Mouse (Mus musculus): ENCODE measurements around the gene Prcc. TPM values are rescaled to one million over a fixed set of nuclear protein-coding genes. Genes with fewer than 3 reads are reported as not detected.

The Prcc gene
- polyA plus RNA-seq, 1 experiment from 2014 or later = 17.5 TPM

- Histone ChIP-seq H3K4me2 (peak overlapping the region; percentile 87), H3K4me1 (peaks cover 24% of the 10 kb centered on the region), H3K4me3 (replicated peaks) (no peak overlapping the region), H3K27ac (replicated peaks) (peak overlapping the region; percentile 83; the same call in 1 of the 2 replicates), H3K36me3 (peaks cover 56% of the 10 kb centered on the region), H3K9ac (replicated peaks) (0 out of 2 replicates have a peak overlapping the region, but pooled peaks have one; percentile 30), H3K9me3 (replicated peaks) (no peaks in the 10 kb centered on the region), H3K27me3 (replicated peaks) (no peaks in the 10 kb centered on the region)
- WGBS = 95% methylated on average over 1 of the region's 1 CpGs
- no peak for ATAC-seq (ENCODE audit: low FRiP score)
Observed at GRCm38 (mm10) chr3:87918551-87918950, 33.1 kb upstream of the Prcc start.

- Histone ChIP-seq H3K4me2 (no peak overlapping the region), H3K27ac (replicated peaks) (no peak overlapping the region), H3K4me1 (peaks cover 24% of the 10 kb centered on the region), H3K9me3 (replicated peaks) (no peaks in the 10 kb centered on the region), H3K9ac (replicated peaks) (no peak overlapping the region), H3K4me3 (replicated peaks) (no peak overlapping the region), H3K36me3 (peaks cover 46% of the 10 kb centered on the region), H3K27me3 (replicated peaks) (no peaks in the 10 kb centered on the region)
- no peak for ATAC-seq (ENCODE audit: low FRiP score)
- 86% methylated on average over 1 of the region's 1 CpGs for WGBS
Observed at GRCm38 (mm10) chr3:87916990-87917389, 31.6 kb upstream of the Prcc start.

- 94% methylated on average over 10 of the region's 10 CpGs for WGBS
- no peaks in the 10 kb centered on the region for H3K9me3 ChIP-seq (replicated peaks)
- no peak overlapping the region for H3K9ac ChIP-seq (replicated peaks)
- no peak overlapping the region for H3K4me3 ChIP-seq (replicated peaks)
- no peak for ATAC-seq (ENCODE audit: low FRiP score)
- no peak overlapping the region for H3K4me2 ChIP-seq
- H3K4me1 ChIP-seq = peaks cover 30% of the 10 kb centered on the region
- H3K36me3 ChIP-seq = peaks cover 42% of the 10 kb centered on the region
- H3K27ac ChIP-seq (replicated peaks) = no peak overlapping the region
- H3K27me3 ChIP-seq (replicated peaks) = no peaks in the 10 kb centered on the region
Observed at GRCm38 (mm10) chr3:87913891-87914290, 28.5 kb upstream of the Prcc start.

- no peak overlapping the region for H3K4me2 ChIP-seq
- WGBS = 87% methylated on average over 7 of the region's 7 CpGs
- H3K9me3 ChIP-seq (replicated peaks) = no peaks in the 10 kb centered on the region
- no peak overlapping the region for H3K9ac ChIP-seq (replicated peaks)
- no peak for ATAC-seq (ENCODE audit: low FRiP score)
- no peak overlapping the region for H3K4me3 ChIP-seq (replicated peaks)
- H3K27ac ChIP-seq (replicated peaks) = no peak overlapping the region
- H3K27me3 ChIP-seq (replicated peaks) = no peaks in the 10 kb centered on the region
- peaks cover 32% of the 10 kb centered on the region for H3K4me1 ChIP-seq
- peaks cover 42% of the 10 kb centered on the region for H3K36me3 ChIP-seq
Observed at GRCm38 (mm10) chr3:87913491-87913890, 28.1 kb upstream of the Prcc start.

GRCm38 (mm10) chr3:87910573-87911141 lies 25.2 kb upstream of the Prcc start:
- 7% methylated on average over 12 of the region's 12 CpGs for whole genome bisulfite sequencing
- H3K4me2 ChIP-seq = peak overlapping the region; percentile 64
- peaks cover 46% of the 10 kb centered on the region for H3K4me1 ChIP-seq
- no peaks in the 10 kb centered on the region for H3K9me3 ChIP-seq (replicated peaks)
- H3K27ac ChIP-seq (replicated peaks) = peak overlapping the region; percentile 84
- no peak for ATAC-seq (ENCODE audit: low FRiP score)
- H3K27me3 ChIP-seq (replicated peaks) = no peaks in the 10 kb centered on the region
- H3K9ac ChIP-seq (replicated peaks) = peak overlapping the region; percentile 51
- peaks cover 23% of the 10 kb centered on the region for H3K36me3 ChIP-seq
- H3K4me3 ChIP-seq (replicated peaks) = peak overlapping the region; percentile 42

- Histone ChIP-seq H3K4me3 (replicated peaks) (peak overlapping the region; percentile 42), H3K9me3 (replicated peaks) (no peaks in the 10 kb centered on the region), H3K4me1 (peaks cover 46% of the 10 kb centered on the region), H3K36me3 (peaks cover 16% of the 10 kb centered on the region), H3K27ac (replicated peaks) (peak overlapping the region; percentile 84), H3K4me2 (peak overlapping the region; percentile 64), H3K9ac (replicated peaks) (peak overlapping the region; percentile 51; the same call in 1 of the 2 replicates), H3K27me3 (replicated peaks) (no peaks in the 10 kb centered on the region)
- ATAC-seq (ENCODE audit: low FRiP score) = no peak
- 17% methylated on average over 4 of the region's 4 CpGs for WGBS
Observed at GRCm38 (mm10) chr3:87909874-87910273, 24.5 kb upstream of the Prcc start.

GRCm38 (mm10) chr3:87909381-87909780 lies 24.0 kb upstream of the Prcc start:
- Histone ChIP-seq H3K4me3 (replicated peaks) (no peak overlapping the region), H3K9ac (replicated peaks) (no peak overlapping the region), H3K9me3 (replicated peaks) (no peaks in the 10 kb centered on the region), H3K36me3 (peaks cover 11% of the 10 kb centered on the region), H3K27me3 (replicated peaks) (no peaks in the 10 kb centered on the region), H3K4me2 (peak overlapping the region; percentile 64), H3K27ac (replicated peaks) (0 out of 2 replicates have a peak overlapping the region, but pooled peaks have one; percentile 84), H3K4me1 (peaks cover 46% of the 10 kb centered on the region)
- 93% methylated on average over 2 of the region's 2 CpGs for WGBS
- no peak for ATAC-seq (ENCODE audit: low FRiP score)

- H3K4me2 ChIP-seq = peak overlapping the region; percentile 96
- H3K27ac ChIP-seq (replicated peaks) = peak overlapping the region; percentile 96; the same call in 1 of the 2 replicates
- ATAC-seq (ENCODE audit: low FRiP score) = no peak
Observed at GRCm38 (mm10) chr3:87907906-87908305, 22.5 kb upstream of the Prcc start.

GRCm38 (mm10) chr3:87906981-87907857 lies 21.8 kb upstream of the Prcc start:
- H3K36me3 ChIP-seq = no peaks in the 10 kb centered on the region
- H3K27me3 ChIP-seq (replicated peaks) = no peaks in the 10 kb centered on the region
- H3K27ac ChIP-seq (replicated peaks) = peak overlapping the region; percentile 96
- H3K4me3 ChIP-seq (replicated peaks) = peak overlapping the region; percentile 97
- no peaks in the 10 kb centered on the region for H3K9me3 ChIP-seq (replicated peaks)
- ATAC-seq (ENCODE audit: low FRiP score) = no peak
- peak overlapping the region; percentile 91 for H3K9ac ChIP-seq (replicated peaks)
- peak overlapping the region; percentile 96 for H3K4me2 ChIP-seq
- peaks cover 46% of the 10 kb centered on the region for H3K4me1 ChIP-seq
- under 1% methylated on average over 27 of the region's 27 CpGs for WGBS

More at GRCm38 (mm10) chr3:87907906-87908305, 22.5 kb upstream of the Prcc start:
- Histone ChIP-seq H3K9me3 (replicated peaks) (no peaks in the 10 kb centered on the region), H3K9ac (replicated peaks) (peak overlapping the region; percentile 91), H3K27me3 (replicated peaks) (no peaks in the 10 kb centered on the region), H3K4me3 (replicated peaks) (peak overlapping the region; percentile 97), H3K4me1 (peaks cover 46% of the 10 kb centered on the region), H3K36me3 (no peaks in the 10 kb centered on the region)
- 6% methylated on average over 1 of the region's 1 CpGs for WGBS

- ATAC-seq (ENCODE audit: low FRiP score) = peak; percentile 60
Observed at GRCm38 (mm10) chr3:87906601-87906980, 21.2 kb upstream of the Prcc start.

GRCm38 (mm10) chr3:87905880-87906485 lies 20.6 kb upstream of the Prcc start, which contains the start of gene Hdgf:
Hdgf (plus strand) TSS chr3:87906321.
- peak within 1 kb of the TSS; percentile 96 for H3K4me2 ChIP-seq
- H3K9me3 ChIP-seq (replicated peaks) = no peaks in the 10 kb centered on the region
- peaks cover 40% of the 10 kb centered on the region for H3K4me1 ChIP-seq
- H3K36me3 ChIP-seq = no peaks in the 10 kb centered on the region
- peak within 1 kb of the TSS; percentile 91 for H3K9ac ChIP-seq (replicated peaks)
- under 1% methylated on average over 53 of the region's 57 CpGs for WGBS
- H3K27ac ChIP-seq (replicated peaks) = peak within 1 kb of the TSS; percentile 96
- ATAC-seq (ENCODE audit: low FRiP score) = peak; percentile 94
- H3K4me3 ChIP-seq (replicated peaks) = peak within 1 kb of the TSS; percentile 97
- no peaks in the 10 kb centered on the region for H3K27me3 ChIP-seq (replicated peaks)

More at GRCm38 (mm10) chr3:87906601-87906980, 21.2 kb upstream of the Prcc start:
- Histone ChIP-seq H3K4me1 (peaks cover 44% of the 10 kb centered on the region), H3K36me3 (no peaks in the 10 kb centered on the region), H3K9ac (replicated peaks) (peak overlapping the region; percentile 91), H3K4me3 (replicated peaks) (peak overlapping the region; percentile 97), H3K27me3 (replicated peaks) (no peaks in the 10 kb centered on the region), H3K9me3 (replicated peaks) (no peaks in the 10 kb centered on the region), H3K27ac (replicated peaks) (peak overlapping the region; percentile 96), H3K4me2 (peak overlapping the region; percentile 96)
- WGBS = under 1% methylated on average over 44 of the region's 47 CpGs
